Mouse (Mus musculus) heart, embryonic 10.5 days (tissue): ENCODE measurements around the gene Zfp618. TPM values are rescaled to one million over a fixed set of nuclear protein-coding genes. Genes with fewer than 3 reads are reported as not detected.

Source experiments
- DNase-seq: peaks from one replicate; pipeline ENCODE4 v3.0.0-alpha.2; 2017; ENCODE audit warnings: low spot score
- H3K27ac ChIP-seq: fragments of 300-500 bp; sonication (generic); 2 replicates; pipeline ENCODE4 v1.5.1; 2016; ENCODE audit warnings: mild to moderate bottlenecking
- H3K27me3 ChIP-seq: fragments of 300-500 bp; sonication (generic); 2 replicates; pipeline ENCODE4 v1.6.1; 2016; ENCODE audit warnings: mild to moderate bottlenecking; ENCODE audit not compliant: poor library complexity, insufficient read depth, severe bottlenecking
- H3K36me3 ChIP-seq: fragments of 300-500 bp; sonication (generic); 2 replicates; pipeline ENCODE4 v1.6.1; 2016; ENCODE audit warnings: mild to moderate bottlenecking, moderate library complexity
- H3K4me1 ChIP-seq: fragments of 300-500 bp; sonication (generic); 2 replicates; pipeline ENCODE4 v1.6.1; 2016; ENCODE audit warnings: mild to moderate bottlenecking
- H3K4me3 ChIP-seq: fragments of 300-500 bp; sonication (generic); 2 replicates; pipeline ENCODE4 v1.5.1; 2016; ENCODE audit warnings: mild to moderate bottlenecking, moderate library complexity
- H3K9me3 ChIP-seq: fragments of 300-500 bp; sonication (generic); 2 replicates; pipeline ENCODE4 v1.6.1; 2016; ENCODE audit warnings: mild to moderate bottlenecking, moderate library complexity
- WGBS: fragments of 180-500 bp; shearing (Covaris S2); methylation state at CpG from one replicate; pipeline ENCODE4 v1.1.7; 2016; 5-methylcytosine and 5-hydroxymethylcytosine counted together
- polyA plus RNA-seq: library from polyadenylated mRNA; unstranded; fragments of >200 nt; fragmentation: Nextera tagmentation; extraction: Ambion mirVana; gene quantifications from 2 replicates; pipeline ENCODE4 v1.2.1, GENCODE M21; 2016

Zfp618 gene
- polyA plus RNA-seq, result 9.5 and 18.1 TPM in 2 replicates

- 7% methylated on average over 61 of the region's 86 CpGs for WGBS
- no peaks in the 10 kb centered on the region for H3K36me3 ChIP-seq
- peak; percentile 69 for DNase-seq
- no peaks in the 10 kb centered on the region for H3K4me1 ChIP-seq
- peak within 1 kb of the TSS; percentile 97 for H3K27ac ChIP-seq
- H3K9me3 ChIP-seq, result no peaks in the 10 kb centered on the region
- peak within 1 kb of the TSS; percentile 86 for H3K4me3 ChIP-seq
- peaks cover 6% of the 10 kb centered on the region; the same call in 1 of the 2 replicates for H3K27me3 ChIP-seq
These were observed at the start of gene Zfp618 for GRCm38 (mm10) chr4:62965497-62966302. TSS of gene Zfp618 (plus strand) at chr4:62965573.

GRCm38 (mm10) chr4:62917056-62917455 is 48.3 kb upstream of the Zfp618 start:
- no peaks in the 10 kb centered on the region for H3K27me3 ChIP-seq
- no peak overlapping the region for H3K4me3 ChIP-seq
- no peaks in the 10 kb centered on the region for H3K36me3 ChIP-seq
- H3K4me1 ChIP-seq, result no peaks in the 10 kb centered on the region
- WGBS, result 92% methylated on average over 8 of the region's 8 CpGs
- no peak overlapping the region for H3K27ac ChIP-seq
- H3K9me3 ChIP-seq, result no peaks in the 10 kb centered on the region
- DNase-seq, result no peak

- Histone ChIP-seq H3K9me3 (no peaks in the 10 kb centered on the region), H3K27me3 (no peaks in the 10 kb centered on the region), H3K4me3 (no peak overlapping the region), H3K4me1 (no peaks in the 10 kb centered on the region), H3K27ac (no peak overlapping the region), H3K36me3 (no peaks in the 10 kb centered on the region)
- no peak for DNase-seq
- 81% methylated on average over 4 of the region's 4 CpGs for WGBS
These were observed 31.6 kb upstream of the Zfp618 start for GRCm38 (mm10) chr4:62933798-62934197.

- H3K4me1 ChIP-seq, result no peaks in the 10 kb centered on the region
- no peaks in the 10 kb centered on the region for H3K27me3 ChIP-seq
- 81% methylated on average over 11 of the region's 11 CpGs for WGBS
- H3K4me3 ChIP-seq, result no peak overlapping the region
- H3K9me3 ChIP-seq, result no peaks in the 10 kb centered on the region
- DNase-seq, result no peak
- H3K27ac ChIP-seq, result no peak overlapping the region
- no peaks in the 10 kb centered on the region for H3K36me3 ChIP-seq
These were observed 29.7 kb upstream of the Zfp618 start for GRCm38 (mm10) chr4:62935589-62936218.

DNA sequence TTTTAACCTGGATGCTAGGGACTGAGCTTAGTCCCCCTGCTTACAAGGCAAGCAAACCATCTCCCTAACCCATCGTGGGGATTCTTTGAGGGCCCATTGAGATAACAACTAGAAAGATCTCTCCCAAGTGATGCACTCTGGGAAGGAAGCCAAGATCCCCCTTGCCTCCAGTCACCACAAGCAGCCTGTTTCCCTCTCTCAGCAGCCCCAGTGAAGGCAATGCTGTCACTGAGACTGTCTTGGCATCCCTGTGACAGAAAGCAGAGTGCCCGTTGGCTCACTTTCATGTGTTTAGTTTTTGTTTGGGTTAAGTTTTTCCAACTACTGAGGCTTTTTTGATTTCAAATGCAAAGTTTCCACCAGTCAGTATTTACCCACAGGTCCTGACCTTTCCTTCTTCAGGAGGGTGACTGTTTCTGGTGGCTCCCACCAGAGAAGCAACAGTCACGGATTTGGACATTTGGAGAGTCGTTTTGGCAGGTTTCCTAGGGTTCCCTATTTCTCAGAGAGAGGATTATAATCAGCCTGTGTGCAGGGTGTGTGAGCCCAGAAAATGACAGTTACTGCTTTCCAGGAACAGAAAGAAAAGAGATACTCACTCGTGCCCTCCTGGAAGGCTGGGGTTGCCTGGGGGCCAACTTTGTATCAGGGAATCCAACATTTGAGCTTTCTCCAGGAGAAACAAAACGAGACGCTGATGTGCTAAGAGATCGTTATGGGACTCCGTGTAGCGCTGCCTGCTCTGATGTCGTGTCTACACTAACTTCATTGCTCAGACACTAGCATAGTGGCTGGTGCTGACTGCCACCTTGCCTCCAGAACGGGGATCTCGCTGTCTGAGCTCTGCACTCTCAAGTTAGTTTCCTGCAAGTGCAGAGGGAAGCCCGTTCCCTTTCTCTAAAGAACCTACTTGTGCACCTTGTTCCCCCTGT is 23.1 kb upstream of the Zfp618 start:
- Histone ChIP-seq H3K27ac (no peak overlapping the region), H3K4me3 (no peak overlapping the region), H3K9me3 (no peaks in the 10 kb centered on the region), H3K36me3 (no peaks in the 10 kb centered on the region), H3K4me1 (no peaks in the 10 kb centered on the region), H3K27me3 (no peaks in the 10 kb centered on the region)
- DNase-seq, result no peak
- 65% methylated on average over 14 of the region's 14 CpGs for WGBS

GRCm38 (mm10) chr4:62944326-62944879 is 21.0 kb upstream of the Zfp618 start:
- H3K9me3 ChIP-seq, result no peaks in the 10 kb centered on the region
- no peaks in the 10 kb centered on the region for H3K4me1 ChIP-seq
- H3K36me3 ChIP-seq, result no peaks in the 10 kb centered on the region
- no peak overlapping the region for H3K27ac ChIP-seq
- H3K4me3 ChIP-seq, result no peak overlapping the region
- WGBS, result 58% methylated on average over 4 of the region's 4 CpGs
- H3K27me3 ChIP-seq, result no peaks in the 10 kb centered on the region
- DNase-seq, result no peak

GRCm38 (mm10) chr4:62963806-62964205 is 1.6 kb upstream of the Zfp618 start:
- no peak for DNase-seq
- no peak overlapping the region for H3K4me3 ChIP-seq
- no peaks in the 10 kb centered on the region for H3K36me3 ChIP-seq
- H3K4me1 ChIP-seq, result no peaks in the 10 kb centered on the region
- 67% methylated on average over 4 of the region's 4 CpGs for WGBS
- H3K27ac ChIP-seq, result no peak overlapping the region
- H3K27me3 ChIP-seq, result peaks cover 6% of the 10 kb centered on the region; the same call in 1 of the 2 replicates
- no peaks in the 10 kb centered on the region for H3K9me3 ChIP-seq

GRCm38 (mm10) chr4:62964844-62965496 is 403 bp upstream of the Zfp618 start:
- Histone ChIP-seq H3K9me3 (no peaks in the 10 kb centered on the region), H3K36me3 (no peaks in the 10 kb centered on the region), H3K4me3 (peak overlapping the region; percentile 86), H3K27me3 (peaks cover 6% of the 10 kb centered on the region; the same call in 1 of the 2 replicates), H3K4me1 (no peaks in the 10 kb centered on the region), H3K27ac (peak overlapping the region; percentile 97)
- DNase-seq, result no peak
- 6% methylated on average over 37 of the region's 52 CpGs for WGBS

DNA sequence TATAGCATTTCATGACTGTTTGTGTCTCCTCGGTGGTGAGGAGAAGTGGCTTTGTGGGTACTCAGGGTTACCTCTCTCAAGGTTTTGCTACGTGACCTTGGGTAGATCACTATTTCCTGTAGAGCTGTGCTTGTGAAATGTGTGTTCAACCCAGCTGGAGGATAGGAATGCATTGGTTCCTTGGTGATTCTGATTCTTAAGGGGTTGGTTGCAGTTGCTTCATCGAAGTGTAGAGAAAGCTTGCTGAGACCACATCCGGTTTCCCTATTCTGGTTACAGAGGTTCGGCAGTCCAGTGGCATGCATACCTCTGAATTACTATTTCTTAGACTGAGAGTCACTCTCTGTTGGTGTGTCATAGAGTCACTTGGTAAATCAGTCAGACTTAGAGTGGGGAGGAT is 4.2 kb downstream of the Zfp618 start:
- DNase-seq, result peak; percentile 25
- peaks cover 11% of the 10 kb centered on the region; the same call in 1 of the 2 replicates for H3K4me1 ChIP-seq
- H3K36me3 ChIP-seq, result no peaks in the 10 kb centered on the region
- 89% methylated on average over 5 of the region's 5 CpGs for WGBS
- no peak overlapping the region for H3K27ac ChIP-seq
- no peaks in the 10 kb centered on the region for H3K27me3 ChIP-seq
- no peak overlapping the region for H3K4me3 ChIP-seq
- H3K9me3 ChIP-seq, result no peaks in the 10 kb centered on the region

DNA sequence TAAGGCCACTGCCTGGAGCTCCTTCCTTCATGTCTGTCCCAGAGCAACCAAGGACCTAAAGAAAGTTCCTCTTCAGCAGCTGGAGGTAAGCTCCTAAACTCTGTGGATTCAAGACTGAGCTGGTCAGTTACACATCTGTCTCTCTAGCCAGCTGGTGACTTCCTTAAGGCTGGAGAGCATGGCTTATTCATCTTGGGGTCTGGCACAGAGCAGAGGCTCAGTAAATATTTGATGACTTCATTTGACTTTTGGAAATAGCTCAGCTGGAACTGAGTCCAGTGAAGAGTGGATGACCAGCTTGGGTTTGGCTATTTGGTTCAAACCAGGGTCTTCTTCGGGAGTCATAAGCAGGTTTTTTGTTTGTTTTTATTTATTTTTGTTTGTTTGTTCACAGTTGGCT is 6.6 kb downstream of the Zfp618 start:
- no peak for DNase-seq

DNA sequence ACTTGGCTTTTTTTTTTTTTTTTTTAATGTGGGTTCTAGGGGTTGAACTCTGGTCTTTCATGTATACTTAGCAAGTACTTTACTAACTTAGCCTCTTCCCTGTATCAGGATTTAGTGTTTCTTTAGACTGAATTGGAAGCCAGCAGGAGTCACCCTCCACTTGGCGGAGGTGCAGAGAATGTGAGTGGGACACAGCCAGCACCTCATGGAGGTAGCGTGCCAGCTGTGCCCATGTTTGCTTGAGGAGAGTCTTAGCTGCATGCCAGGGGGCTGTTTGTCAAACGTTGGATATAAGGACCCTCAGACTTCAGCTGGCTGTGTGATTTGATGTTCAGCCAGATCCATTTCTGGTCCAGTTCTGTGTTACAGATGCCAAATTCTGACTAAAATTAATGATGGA is 7.7 kb downstream of the Zfp618 start:
- 82% methylated on average over 3 of the region's 3 CpGs for WGBS
- no peak overlapping the region for H3K27ac ChIP-seq
- H3K4me1 ChIP-seq, result peaks cover 17% of the 10 kb centered on the region
- no peaks in the 10 kb centered on the region for H3K9me3 ChIP-seq
- no peaks in the 10 kb centered on the region for H3K36me3 ChIP-seq
- H3K27me3 ChIP-seq, result no peaks in the 10 kb centered on the region
- DNase-seq, result no peak
- H3K4me3 ChIP-seq, result no peak overlapping the region

More for the DNA sequence above, 6.6 kb downstream of the Zfp618 start:
- Histone ChIP-seq H3K4me3 (no peak overlapping the region), H3K27ac (no peak overlapping the region), H3K36me3 (no peaks in the 10 kb centered on the region), H3K4me1 (peaks cover 17% of the 10 kb centered on the region), H3K9me3 (no peaks in the 10 kb centered on the region), H3K27me3 (no peaks in the 10 kb centered on the region)
- WGBS, result 73% methylated on average over 1 of the region's 1 CpGs

- 76% methylated on average over 2 of the region's 2 CpGs for WGBS
- no peak overlapping the region for H3K4me3 ChIP-seq
- DNase-seq, result no peak
- H3K27me3 ChIP-seq, result no peaks in the 10 kb centered on the region
- H3K27ac ChIP-seq, result no peak overlapping the region
- no peaks in the 10 kb centered on the region for H3K36me3 ChIP-seq
- H3K9me3 ChIP-seq, result no peaks in the 10 kb centered on the region
- H3K4me1 ChIP-seq, result peaks cover 17% of the 10 kb centered on the region
These were observed 9.5 kb downstream of the Zfp618 start for GRCm38 (mm10) chr4:62974901-62975300.
